Mouse (Mus musculus) limb, embryonic 14.5 days (tissue): Measurements from ENCODE around the gene Fam166a. TPM values are rescaled to one million over a fixed set of nuclear protein-coding genes. Genes with fewer than 3 reads are reported as not detected.

Experiments used
- ATAC-seq: fragments of 200-750 bp; cut with Nextera tagmentation; 2 replicates; pipeline ENCODE4 v1.8.0; 2017; ENCODE audit warnings: low read depth, moderate number of reproducible peaks, moderate TSS enrichment; ENCODE audit not compliant: low FRiP score
- DNase-seq: peaks from one replicate; pipeline ENCODE4 v3.0.0-alpha.2; 2015; ENCODE audit warnings: low spot score
- H3K27ac ChIP-seq: fragments of 300-500 bp; sonication (generic); replicated peaks from 2 replicates; pipeline ENCODE4 v1.5.1; 2014; ENCODE audit warnings: low read depth, mild to moderate bottlenecking, low read length, moderate library complexity, mixed read lengths
- H3K27me3 ChIP-seq: fragments of 300-500 bp; sonication (generic); 2 replicates; pipeline ENCODE4 v1.6.1; 2014; ENCODE audit warnings: low read length, mixed read lengths; ENCODE audit not compliant: control insufficient read depth, insufficient read depth
- H3K36me3 ChIP-seq: fragments of 300-500 bp; sonication (generic); 2 replicates; pipeline ENCODE4 v1.6.1; 2014; ENCODE audit warnings: mild to moderate bottlenecking, low read length, moderate library complexity, mixed read lengths; ENCODE audit not compliant: control insufficient read depth, insufficient read depth
- H3K4me1 ChIP-seq: fragments of 300-500 bp; sonication (generic); 2 replicates; pipeline ENCODE4 v1.6.1; 2014; ENCODE audit warnings: antibody characterized with exemption, low read length, mixed read lengths; ENCODE audit not compliant: control insufficient read depth, insufficient read depth
- H3K4me2 ChIP-seq: fragments of 300-500 bp; sonication (generic); replicated peaks from 2 replicates; pipeline ENCODE4 v1.6.1; 2014; ENCODE audit warnings: low read depth, mild to moderate bottlenecking, low read length, moderate library complexity; ENCODE audit not compliant: severe bottlenecking
- H3K4me3 ChIP-seq: fragments of 300-500 bp; sonication (generic); replicated peaks from 2 replicates; pipeline ENCODE4 v1.5.1; 2014; ENCODE audit warnings: low read length
- H3K9ac ChIP-seq: fragments of 300-500 bp; sonication (generic); 2 replicates; pipeline ENCODE4 v1.6.1; 2014; ENCODE audit warnings: mild to moderate bottlenecking, low read depth, low read length, moderate library complexity; ENCODE audit not compliant: severe bottlenecking
- H3K9me3 ChIP-seq: fragments of 300-500 bp; sonication (generic); 2 replicates; pipeline ENCODE4 v1.6.1; 2016; ENCODE audit warnings: low read length; ENCODE audit not compliant: control insufficient read depth
- POLR2A ChIP-seq: fragments of 200-500 bp; IDR thresholded peaks from 2 replicates; pipeline ENCODE4 v1.8.0; 2012; ENCODE audit warnings: inconsistent platforms, mild to moderate bottlenecking, moderate library complexity, borderline replicate concordance; ENCODE audit not compliant: insufficient read depth, insufficient read length; ENCODE audit errors: extremely low read depth
- whole genome bisulfite sequencing: fragments of 180-500 bp; shearing (Covaris S2); extraction: QIAGEN DNeasy Blood & Tissue Kit; methylation state at CpG from one replicate; pipeline ENCODE4 v1.1.7; 2014; 5-methylcytosine and 5-hydroxymethylcytosine counted together
- polyA plus RNA-seq, 2 experiments: library from polyadenylated mRNA; depleted of rRNA in 1 of 2; stranded (reverse) in 1 of 2; unstranded in 1 of 2; fragments of >200 nt; fragmentation: Nextera tagmentation in 1 of 2; extraction: Ambion mirVana in 1 of 2; gene quantifications; 2 replicates each; pipeline versions ENCODE4 v1.2.1 to v1.2.3; 2012 to 2014

Gene Fam166a
- polyA plus RNA-seq, 2 experiments: 0.17 TPM; not detected in 1

- H3K36me3 ChIP-seq: no peaks in the 10 kb centered on the region
- H3K9me3 ChIP-seq: no peaks in the 10 kb centered on the region
- H3K4me1 ChIP-seq: peaks cover 17% of the 10 kb centered on the region
- H3K27me3 ChIP-seq: no peaks in the 10 kb centered on the region
- no peak overlapping the region for H3K27ac ChIP-seq
- no peak for ATAC-seq
- H3K4me3 ChIP-seq: no peak overlapping the region
- no peak for TF ChIP-seq POLR2A
- H3K9ac ChIP-seq: no peak overlapping the region
- no peak overlapping the region for H3K4me2 ChIP-seq
- WGBS: 66% methylated on average over 8 of the region's 8 CpGs
- no peak for DNase-seq
Measured at GRCm38 (mm10) chr2:25172629-25173028, 45.9 kb upstream of the Fam166a start.

- no peak overlapping the region for H3K9ac ChIP-seq
- H3K9me3 ChIP-seq: no peaks in the 10 kb centered on the region
- no peak for DNase-seq
- H3K27ac ChIP-seq: no peak overlapping the region
- H3K4me3 ChIP-seq: no peak overlapping the region
- no peak for TF ChIP-seq POLR2A
- no peaks in the 10 kb centered on the region for H3K36me3 ChIP-seq
- ATAC-seq: no peak
- WGBS: 91% methylated on average over 4 of the region's 4 CpGs
- H3K4me2 ChIP-seq: no peak overlapping the region
- H3K27me3 ChIP-seq: no peaks in the 10 kb centered on the region
- H3K4me1 ChIP-seq: peaks cover 21% of the 10 kb centered on the region
Measured at GRCm38 (mm10) chr2:25173821-25174220, 44.7 kb upstream of the Fam166a start.

- ATAC-seq (no peak), DNase-seq (no peak)
- H3K4me1 ChIP-seq: peaks cover 30% of the 10 kb centered on the region
- H3K9ac ChIP-seq: no peak overlapping the region
- no peaks in the 10 kb centered on the region for H3K9me3 ChIP-seq
- whole genome bisulfite sequencing: 51% methylated on average over 7 of the region's 7 CpGs
- H3K4me2 ChIP-seq: no peak overlapping the region
- TF ChIP-seq POLR2A: no peak
- no peak overlapping the region for H3K4me3 ChIP-seq
- H3K36me3 ChIP-seq: no peaks in the 10 kb centered on the region
- H3K27me3 ChIP-seq: peaks cover 10% of the 10 kb centered on the region; the same call in 1 of the 2 replicates
- H3K27ac ChIP-seq: no peak overlapping the region
Measured at GRCm38 (mm10) chr2:25174866-25175689, 43.5 kb upstream of the Fam166a start.

DNA sequence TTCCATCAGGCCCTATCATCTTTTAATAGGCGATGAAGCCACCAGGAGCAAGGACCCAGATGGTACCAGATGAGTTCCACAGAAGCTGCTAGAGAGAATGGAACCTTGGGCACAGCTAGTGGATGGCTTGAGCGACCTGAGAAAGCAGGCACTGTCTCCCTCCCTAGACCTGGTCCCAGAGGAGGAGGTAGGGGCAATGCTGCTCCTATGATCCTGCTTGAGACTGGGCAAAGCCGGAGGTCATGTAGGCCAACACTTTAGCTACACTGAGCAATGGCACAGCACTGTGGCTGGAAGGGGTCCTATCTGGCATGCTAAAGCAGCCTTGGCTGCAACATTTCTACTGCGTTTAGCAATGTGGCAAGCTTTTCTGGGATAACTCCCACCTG, 42.9 kb upstream of the Fam166a start:
- TF ChIP-seq POLR2A: no peak
- Histone ChIP-seq H3K27me3 (peaks cover 16% of the 10 kb centered on the region), H3K4me1 (peaks cover 33% of the 10 kb centered on the region), H3K4me3 (no peak overlapping the region), H3K36me3 (no peaks in the 10 kb centered on the region), H3K9me3 (no peaks in the 10 kb centered on the region), H3K27ac (no peak overlapping the region), H3K4me2 (no peak overlapping the region), H3K9ac (no peak overlapping the region)
- 74% methylated on average over 4 of the region's 4 CpGs for WGBS
- no peak for ATAC-seq
- DNase-seq: no peak

- Histone ChIP-seq H3K9me3 (no peaks in the 10 kb centered on the region), H3K36me3 (no peaks in the 10 kb centered on the region), H3K27ac (no peak overlapping the region), H3K9ac (no peak overlapping the region), H3K4me1 (peaks cover 42% of the 10 kb centered on the region), H3K27me3 (peaks cover 25% of the 10 kb centered on the region), H3K4me3 (no peak overlapping the region), H3K4me2 (no peak overlapping the region)
- DNase-seq (no peak), ATAC-seq (no peak)
- WGBS: 43% methylated on average over 6 of the region's 6 CpGs
- no peak for TF ChIP-seq POLR2A
Measured at GRCm38 (mm10) chr2:25176573-25176972, 42.0 kb upstream of the Fam166a start.
